Mouse (Mus musculus): ENCODE measurements around the gene Nmnat3.

DNA sequence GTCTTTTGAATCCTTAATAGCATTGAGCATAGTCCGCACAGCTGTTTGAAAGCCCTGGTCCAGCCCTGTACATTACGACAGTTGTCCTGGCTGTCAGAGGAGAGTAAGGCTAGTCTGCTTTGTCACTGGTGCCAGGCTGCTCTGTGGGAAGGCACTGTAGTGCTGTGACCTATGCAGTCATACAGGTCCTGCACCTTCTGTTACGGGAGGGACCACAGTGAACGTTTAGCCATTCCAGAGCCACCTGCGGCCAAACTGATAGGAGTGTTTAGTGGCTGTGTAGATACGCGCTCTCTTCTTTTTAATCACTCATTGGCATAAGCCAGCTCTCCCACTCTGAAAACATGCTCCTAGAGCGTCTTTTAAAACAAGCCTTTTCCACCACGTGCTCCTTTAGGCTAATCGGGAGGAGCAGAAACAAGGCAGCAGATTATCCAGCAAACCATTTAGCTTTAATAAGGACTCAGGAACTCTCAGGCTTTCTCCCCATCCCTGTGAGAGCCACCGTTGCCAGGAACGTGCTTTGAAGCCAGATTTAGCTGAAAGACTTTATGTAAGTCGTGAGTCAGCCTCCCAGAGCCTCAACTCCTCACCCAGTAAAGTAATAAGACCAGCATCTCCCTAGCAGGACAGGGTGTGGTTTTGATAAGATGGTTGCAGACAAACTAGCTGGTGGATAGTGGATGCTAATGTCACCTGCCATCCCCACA lies 113.1 kb downstream of the Nmnat3 start:
- TF ChIP-seq POLR2A (IDR thresholded peaks at IDR 0.05; ENCODE audit: insufficient read depth, low read depth, low read length) (no peak), CTCF (IDR thresholded peaks at IDR 0.05; ENCODE audit: insufficient read depth, low read depth, low read length) (no peak)

Data from olfactory bulb, adult 2 months (tissue).